Mouse (Mus musculus): ENCODE measurements at regions not wholly inside any gene's neighbourhood (a gene's known extent, or its start where the extent isn't known, plus 50 kb on each side); places are given as distances from the start of the nearest gene placed in this dataset.

DNA sequence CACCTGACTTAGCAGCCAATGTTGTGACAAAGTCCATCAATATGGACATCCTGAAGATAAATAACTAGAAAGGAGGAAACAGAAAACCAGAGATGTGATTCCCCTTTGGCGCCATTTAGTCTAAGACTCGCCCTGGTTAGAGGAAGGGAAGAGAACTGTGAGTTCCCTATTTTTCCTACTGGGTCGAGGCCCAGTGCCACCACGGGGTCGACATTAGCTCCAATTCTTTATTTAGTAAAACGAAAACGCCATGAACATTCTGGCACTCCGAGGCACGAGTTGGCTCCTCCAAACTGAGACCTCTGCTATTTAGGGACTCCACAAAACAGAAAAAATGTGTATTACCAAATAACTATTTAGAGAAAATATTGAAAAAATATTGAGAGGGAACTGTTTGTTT is 220.3 kb downstream of the Map2k4 start:
- no peak for TF ChIP-seq CTCF (IDR thresholded peaks at IDR 0.05; ENCODE audit: extremely low read depth, insufficient read depth, low read length)
- TF ChIP-seq POLR2A (IDR thresholded peaks at IDR 0.05; ENCODE audit: extremely low read depth, insufficient read depth, low read length): no peak

All from cortical plate, adult 2 months (tissue).